Mouse (Mus musculus) kidney, embryonic 15.5 days (tissue): ENCODE data around the gene Tmod1. TPM values are rescaled to one million over a fixed set of nuclear protein-coding genes. Genes with fewer than 3 reads are reported as not detected.

ENCODE experiments used
- ATAC-seq: fragments of 200-750 bp; cut with Nextera tagmentation; replicated peaks from 2 replicates; pipeline ENCODE4 v1.8.0; 2017; ENCODE audit warnings: moderate TSS enrichment; ENCODE audit not compliant: low FRiP score
- H3K27ac ChIP-seq: fragments of 300-500 bp; sonication (generic); 2 replicates; pipeline ENCODE4 v1.5.1; 2015; ENCODE audit warnings: mild to moderate bottlenecking, inconsistent platforms
- H3K27me3 ChIP-seq: fragments of 300-500 bp; sonication (generic); 2 replicates; pipeline ENCODE4 v1.6.1; 2015; ENCODE audit warnings: inconsistent platforms
- H3K36me3 ChIP-seq: fragments of 300-500 bp; sonication (generic); 2 replicates; pipeline ENCODE4 v1.6.1; 2015; ENCODE audit warnings: inconsistent platforms
- H3K4me1 ChIP-seq: fragments of 300-500 bp; sonication (generic); 2 replicates; pipeline ENCODE4 v1.6.1; 2015; ENCODE audit warnings: inconsistent platforms
- H3K4me2 ChIP-seq: fragments of 300-500 bp; sonication (generic); 2 replicates; pipeline ENCODE4 v1.6.1; 2015; ENCODE audit warnings: moderate library complexity, mild to moderate bottlenecking, inconsistent platforms
- H3K4me3 ChIP-seq: fragments of 300-500 bp; sonication (generic); replicated peaks from 2 replicates; pipeline ENCODE4 v1.5.1; 2015; ENCODE audit warnings: mild to moderate bottlenecking, inconsistent platforms
- H3K9ac ChIP-seq: fragments of 300-500 bp; sonication (generic); 2 replicates; pipeline ENCODE4 v1.6.1; 2015; ENCODE audit warnings: mild to moderate bottlenecking, inconsistent platforms
- H3K9me3 ChIP-seq: fragments of 300-500 bp; sonication (generic); replicated peaks from 2 replicates; pipeline ENCODE4 v1.6.1; 2016; ENCODE audit warnings: inconsistent platforms
- WGBS: fragments of 180-500 bp; shearing (Covaris S2); methylation state at CpG from one replicate; pipeline ENCODE4 v1.1.7; 2015; ENCODE audit warnings: mixed read lengths; 5-methylcytosine and 5-hydroxymethylcytosine counted together
- polyA plus RNA-seq: library from polyadenylated mRNA; unstranded; fragments of >200 nt; fragmentation: Nextera tagmentation; extraction: Ambion mirVana; gene quantifications from 2 replicates; pipeline ENCODE4 v1.2.1, GENCODE M21; 2015

The Tmod1 gene
- polyA plus RNA-seq, 1 experiment from 2014 or later, result 8.2 TPM

DNA sequence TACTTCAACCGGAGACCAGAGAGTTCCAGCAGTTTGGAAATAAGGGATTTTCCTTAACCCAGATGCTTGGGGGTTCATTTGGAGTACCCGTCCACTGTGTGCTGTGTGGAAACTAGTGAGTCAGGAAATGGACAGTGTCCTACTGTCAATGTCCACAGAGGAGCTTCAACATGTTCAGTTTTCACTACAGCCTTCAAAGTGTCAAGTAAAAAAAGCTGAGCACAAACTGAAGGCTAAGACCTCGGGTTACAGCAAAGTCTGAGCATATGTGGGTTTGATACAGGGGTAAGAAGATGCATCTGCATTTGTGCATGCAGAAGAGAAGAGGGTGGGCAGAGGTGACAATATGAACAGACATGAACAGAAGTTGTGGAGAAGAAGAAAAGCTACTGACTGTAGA lies 82.0 kb downstream of the Tmod1 start:
- 79% methylated on average over 3 of the region's 3 CpGs for WGBS
- Histone ChIP-seq H3K4me3 (no peak overlapping the region), H3K27me3 (no peaks in the 10 kb centered on the region), H3K4me1 (no peaks in the 10 kb centered on the region), H3K27ac (no peak overlapping the region), H3K36me3 (peaks cover 97% of the 10 kb centered on the region), H3K9me3 (no peaks in the 10 kb centered on the region), H3K4me2 (no peak overlapping the region), H3K9ac (no peak overlapping the region)
- no peak for ATAC-seq

DNA sequence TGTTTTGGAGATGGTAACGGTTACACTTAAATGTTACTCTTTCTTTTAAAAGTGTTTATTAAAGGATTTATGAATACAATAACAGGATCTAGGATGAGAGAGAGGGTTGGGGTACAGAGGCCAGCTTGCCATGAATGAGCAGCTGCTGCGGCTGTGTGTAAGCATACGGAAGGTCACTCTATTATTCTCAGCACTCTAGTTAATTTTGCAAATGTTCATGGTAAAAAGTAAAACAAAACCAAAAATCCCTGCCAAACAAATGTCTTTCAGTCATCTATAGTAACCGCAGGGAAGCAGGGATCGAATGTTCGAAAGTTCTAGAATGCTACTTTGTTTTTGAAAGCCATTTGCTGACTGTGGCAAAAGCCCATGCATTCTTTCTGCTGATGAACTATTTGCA lies 84.6 kb downstream of the Tmod1 start:
- Histone ChIP-seq H3K27ac (no peak overlapping the region), H3K36me3 (peaks cover 91% of the 10 kb centered on the region), H3K9me3 (no peaks in the 10 kb centered on the region), H3K4me3 (no peak overlapping the region), H3K4me2 (no peak overlapping the region), H3K4me1 (peaks cover 9% of the 10 kb centered on the region), H3K9ac (no peak overlapping the region), H3K27me3 (no peaks in the 10 kb centered on the region)
- ATAC-seq, result no peak
- 92% methylated on average over 6 of the region's 6 CpGs for WGBS

DNA sequence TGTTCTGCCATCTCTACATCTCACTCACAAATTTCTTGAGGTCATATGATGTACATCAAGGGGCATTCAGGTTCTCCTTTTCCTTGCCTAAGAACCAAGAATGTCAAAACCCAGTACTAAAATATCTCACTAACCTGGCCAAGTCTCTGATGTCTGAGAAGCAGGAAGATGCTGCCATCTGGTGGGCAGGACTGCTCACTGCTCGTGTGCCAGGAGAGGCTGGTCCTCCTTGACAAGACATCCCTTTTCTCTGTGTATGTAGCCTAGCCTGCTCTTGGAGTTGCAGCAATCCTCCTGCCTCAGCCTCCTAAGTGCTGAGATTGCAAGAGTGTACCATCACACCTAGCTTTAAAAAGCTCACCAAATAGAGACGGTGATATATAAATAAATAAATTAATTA lies 87.8 kb downstream of the Tmod1 start:
- H3K4me1 ChIP-seq, result peaks cover 20% of the 10 kb centered on the region
- no peaks in the 10 kb centered on the region for H3K27me3 ChIP-seq
- H3K9ac ChIP-seq, result no peak overlapping the region
- H3K27ac ChIP-seq, result no peak overlapping the region
- no peak overlapping the region for H3K4me2 ChIP-seq
- H3K4me3 ChIP-seq, result no peak overlapping the region
- no peaks in the 10 kb centered on the region for H3K9me3 ChIP-seq
- no peak for ATAC-seq
- peaks cover 89% of the 10 kb centered on the region for H3K36me3 ChIP-seq
- WGBS, result 37% methylated on average over 2 of the region's 2 CpGs

DNA sequence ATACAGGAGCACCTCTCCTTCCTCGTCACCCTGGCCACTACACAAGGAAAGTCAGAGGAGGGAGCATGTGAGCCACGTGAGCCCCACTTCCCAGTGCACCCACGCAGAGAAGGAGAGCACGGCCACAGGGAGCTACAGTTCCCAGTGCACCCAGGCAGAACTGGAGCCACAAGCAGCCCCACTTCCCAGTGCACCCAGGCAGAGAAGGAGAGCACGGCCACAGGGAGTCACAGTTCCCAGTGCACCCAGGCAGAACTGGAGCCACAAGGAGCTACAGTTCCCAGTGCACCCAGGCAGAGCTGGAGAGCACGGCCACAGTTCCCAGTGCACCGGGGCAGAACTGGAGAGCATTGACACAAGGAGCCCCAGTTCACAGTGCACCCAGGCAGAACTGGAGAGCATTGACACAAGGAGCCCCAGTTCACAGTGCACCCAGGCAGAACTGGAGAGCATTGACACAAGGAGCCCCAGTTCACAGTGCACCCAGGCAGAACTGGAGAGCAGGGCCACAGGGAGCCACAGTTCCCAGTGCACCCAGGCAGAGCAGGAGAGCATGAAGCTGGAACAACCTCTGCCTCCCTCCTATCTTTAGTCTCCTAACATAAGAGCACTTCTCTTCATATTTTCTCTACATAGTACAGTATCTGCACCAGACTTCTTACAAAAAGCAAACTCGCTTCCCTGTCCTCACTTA lies 90.7 kb downstream of the Tmod1 start:
- Histone ChIP-seq H3K4me3 (no peak overlapping the region), H3K36me3 (peaks cover 90% of the 10 kb centered on the region), H3K9ac (no peak overlapping the region), H3K4me1 (peaks cover 20% of the 10 kb centered on the region), H3K9me3 (no peaks in the 10 kb centered on the region), H3K27ac (peak overlapping the region; percentile 88), H3K27me3 (no peaks in the 10 kb centered on the region), H3K4me2 (no peak overlapping the region)
- WGBS, result 52% methylated on average over 8 of the region's 8 CpGs
- ATAC-seq, result peak; percentile 96

DNA sequence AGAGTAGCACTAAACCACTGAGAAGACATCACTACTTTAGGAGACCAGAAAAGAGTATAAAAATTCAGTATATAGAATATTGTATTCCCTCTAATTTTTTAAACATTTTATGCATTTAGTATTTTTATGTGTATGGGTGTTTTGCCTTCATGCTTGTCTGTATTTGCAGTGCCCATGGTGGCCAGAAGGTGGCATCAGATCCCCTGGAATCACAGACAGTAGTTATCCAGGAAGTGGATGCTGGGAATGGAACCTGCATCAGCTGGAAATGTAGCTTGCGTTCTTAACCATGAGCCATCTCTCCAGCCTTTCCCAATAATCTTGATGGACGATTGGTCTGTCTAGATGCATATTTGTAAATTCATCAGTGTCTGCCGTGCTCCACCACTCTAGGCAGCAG lies 91.5 kb downstream of the Tmod1 start:
- no peak overlapping the region for H3K4me3 ChIP-seq
- no peak for ATAC-seq
- peak overlapping the region; percentile 88 for H3K27ac ChIP-seq
- no peaks in the 10 kb centered on the region for H3K27me3 ChIP-seq
- no peaks in the 10 kb centered on the region for H3K9me3 ChIP-seq
- H3K36me3 ChIP-seq, result peaks cover 90% of the 10 kb centered on the region
- no peak overlapping the region for H3K4me2 ChIP-seq
- 76% methylated on average over 3 of the region's 3 CpGs for WGBS
- H3K9ac ChIP-seq, result no peak overlapping the region
- peaks cover 20% of the 10 kb centered on the region for H3K4me1 ChIP-seq

DNA sequence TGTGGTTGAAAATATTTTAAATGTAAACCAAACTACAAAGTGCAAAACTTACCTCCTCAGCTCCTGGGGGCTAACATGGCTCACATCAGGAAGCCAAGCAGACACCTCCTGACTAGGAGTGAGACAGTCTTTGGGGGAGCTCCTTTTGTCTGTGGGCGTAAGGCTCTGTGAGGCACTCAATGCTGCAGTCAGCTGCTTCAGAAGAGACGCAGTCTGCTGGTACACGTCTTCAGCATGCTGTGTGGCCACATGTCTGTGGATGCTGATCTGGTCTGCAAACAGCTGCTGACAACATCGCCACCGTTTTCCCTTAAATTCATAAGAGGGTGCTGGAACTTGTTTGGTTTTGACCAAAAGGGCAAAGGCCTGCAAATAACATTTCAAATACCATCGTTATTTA lies 93.1 kb downstream of the Tmod1 start:
- no peaks in the 10 kb centered on the region for H3K27me3 ChIP-seq
- H3K4me2 ChIP-seq, result no peak overlapping the region
- H3K27ac ChIP-seq, result no peak overlapping the region
- peaks cover 86% of the 10 kb centered on the region for H3K36me3 ChIP-seq
- H3K4me3 ChIP-seq, result no peak overlapping the region
- WGBS, result 91% methylated on average over 6 of the region's 6 CpGs
- H3K4me1 ChIP-seq, result peaks cover 22% of the 10 kb centered on the region
- ATAC-seq, result no peak
- H3K9ac ChIP-seq, result no peak overlapping the region
- H3K9me3 ChIP-seq, result no peaks in the 10 kb centered on the region

DNA sequence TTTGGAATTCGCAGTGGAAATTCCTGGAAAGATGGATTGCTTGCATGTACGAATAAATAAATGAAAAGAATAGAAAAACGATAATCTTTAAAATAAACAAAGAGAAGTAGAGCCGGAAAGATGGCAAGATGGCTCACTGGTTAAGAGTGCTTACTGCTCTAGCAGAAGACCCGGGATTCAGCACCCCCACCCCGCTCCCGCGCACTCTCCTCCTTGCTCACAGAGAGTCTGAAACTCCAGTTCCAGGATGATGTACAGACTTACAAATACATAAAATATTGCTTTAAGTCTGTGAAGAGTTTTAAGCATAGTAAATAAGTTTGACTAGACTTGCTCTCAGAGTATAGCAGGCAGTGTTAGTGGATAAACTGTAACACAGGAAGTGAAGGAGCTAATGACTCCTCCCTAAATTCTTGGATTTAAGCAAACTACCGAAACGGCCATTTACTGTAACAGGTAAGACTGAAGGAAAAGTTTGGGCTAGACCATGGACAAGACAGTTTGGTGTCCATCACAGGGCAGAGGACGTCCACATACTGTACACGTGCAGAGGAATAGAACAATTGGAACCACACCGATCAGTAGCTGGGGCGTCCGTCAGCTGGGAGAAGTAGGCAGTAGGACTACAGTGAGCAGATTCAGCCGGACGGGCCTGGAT lies 99.0 kb downstream of the Tmod1 start:
- no peaks in the 10 kb centered on the region for H3K27me3 ChIP-seq
- peak overlapping the region; percentile 76 for H3K4me2 ChIP-seq
- peaks cover 35% of the 10 kb centered on the region for H3K36me3 ChIP-seq
- peak overlapping the region; percentile 83 for H3K9ac ChIP-seq
- peak; percentile 61 for ATAC-seq
- no peaks in the 10 kb centered on the region for H3K9me3 ChIP-seq
- H3K4me3 ChIP-seq, result peak overlapping the region; percentile 73
- peak overlapping the region; percentile 98 for H3K27ac ChIP-seq
- WGBS, result 7% methylated on average over 17 of the region's 17 CpGs
- H3K4me1 ChIP-seq, result peaks cover 20% of the 10 kb centered on the region

DNA sequence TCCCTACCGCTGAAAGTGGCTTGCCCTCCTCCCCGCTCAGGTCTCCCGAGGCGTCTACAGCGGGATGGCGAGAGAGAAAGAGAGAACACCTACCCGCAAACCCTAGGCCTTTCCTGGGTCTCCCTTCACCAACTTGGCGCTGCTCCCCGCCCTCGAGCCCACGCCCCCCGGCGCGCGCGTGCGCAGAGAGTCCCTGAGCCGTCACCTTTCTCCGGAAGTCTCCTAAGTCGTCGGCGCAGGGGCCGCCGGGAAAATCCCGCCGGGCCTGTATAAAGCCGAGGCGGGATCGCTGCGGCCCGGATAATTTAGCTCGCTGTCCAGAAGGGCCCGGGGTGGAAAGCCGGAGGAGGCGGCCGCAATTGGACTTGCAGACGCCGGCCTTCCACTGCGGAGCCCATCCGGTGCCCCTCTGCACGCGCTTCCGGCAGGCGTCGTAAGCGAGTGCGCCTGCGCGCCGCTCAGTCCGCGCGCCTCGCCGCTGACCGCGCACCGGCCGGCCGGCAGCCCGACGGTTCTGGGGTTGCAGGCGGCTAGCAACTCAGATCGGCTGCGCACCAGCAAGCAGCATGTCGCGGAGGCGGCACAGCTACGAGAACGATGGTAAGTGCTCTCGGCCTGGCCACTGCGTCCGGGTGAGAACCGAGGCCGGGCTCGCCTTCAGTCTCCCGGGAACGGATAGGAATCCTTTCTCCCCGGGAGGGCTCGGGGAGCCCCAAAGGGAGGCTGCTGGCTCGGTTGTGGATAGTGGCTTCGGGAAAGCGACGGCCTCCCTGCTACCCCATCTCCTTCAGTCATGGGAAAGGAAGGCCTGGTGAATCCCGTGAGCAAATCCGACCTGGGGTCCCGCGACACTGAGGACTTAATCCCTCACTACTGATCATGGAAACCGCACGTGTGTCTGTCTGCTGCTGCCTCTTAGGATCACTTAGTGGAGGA lies 99.8 kb downstream of the Tmod1 start, which contains the start of the genes Ncbp1 and Tstd2:
Gene Ncbp1 (plus strand): TSS at position 327 of the 936 bp plus-strand sequence.
Gene Tstd2 (minus strand): TSS at position 408 of the 936 bp plus-strand sequence.
- Histone ChIP-seq H3K4me3 (peak within 1 kb of the TSS; percentile 73), H3K9me3 (no peaks in the 10 kb centered on the region), H3K4me2 (peak within 1 kb of the TSS; percentile 76), H3K27me3 (no peaks in the 10 kb centered on the region), H3K36me3 (peaks cover 28% of the 10 kb centered on the region), H3K9ac (peak within 1 kb of the TSS; percentile 83), H3K27ac (peak within 1 kb of the TSS; percentile 98), H3K4me1 (peaks cover 20% of the 10 kb centered on the region)
- ATAC-seq, result peak; percentile 91
- under 1% methylated on average over 87 of the region's 90 CpGs for whole genome bisulfite sequencing

DNA sequence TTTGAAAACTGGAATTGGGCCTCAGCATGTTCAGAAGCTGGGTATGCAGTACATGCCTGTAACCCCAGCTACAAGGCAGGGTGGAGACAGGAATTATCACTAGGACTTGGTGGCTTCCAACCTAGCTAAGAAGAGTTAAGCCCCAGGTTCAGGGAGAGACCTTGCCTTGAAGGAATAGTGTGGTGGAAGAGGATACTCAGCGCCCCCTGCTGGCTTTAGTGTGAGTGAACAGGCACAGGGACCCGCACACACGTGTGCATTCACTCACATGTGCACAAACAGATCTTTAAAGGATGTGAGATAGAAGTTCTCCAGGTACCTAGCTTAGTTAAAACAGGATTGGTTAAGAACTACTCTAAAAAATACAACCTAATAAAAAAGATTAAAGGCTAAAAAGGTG lies 105.6 kb downstream of the Tmod1 start:
- H3K4me1 ChIP-seq, result peaks cover 9% of the 10 kb centered on the region
- H3K9me3 ChIP-seq, result no peaks in the 10 kb centered on the region
- ATAC-seq, result no peak
- no peaks in the 10 kb centered on the region for H3K27me3 ChIP-seq
- H3K36me3 ChIP-seq, result peaks cover 42% of the 10 kb centered on the region
- H3K4me3 ChIP-seq, result no peak overlapping the region
- no peak overlapping the region for H3K27ac ChIP-seq
- 77% methylated on average over 3 of the region's 3 CpGs for WGBS
- no peak overlapping the region for H3K9ac ChIP-seq
- no peak overlapping the region for H3K4me2 ChIP-seq

DNA sequence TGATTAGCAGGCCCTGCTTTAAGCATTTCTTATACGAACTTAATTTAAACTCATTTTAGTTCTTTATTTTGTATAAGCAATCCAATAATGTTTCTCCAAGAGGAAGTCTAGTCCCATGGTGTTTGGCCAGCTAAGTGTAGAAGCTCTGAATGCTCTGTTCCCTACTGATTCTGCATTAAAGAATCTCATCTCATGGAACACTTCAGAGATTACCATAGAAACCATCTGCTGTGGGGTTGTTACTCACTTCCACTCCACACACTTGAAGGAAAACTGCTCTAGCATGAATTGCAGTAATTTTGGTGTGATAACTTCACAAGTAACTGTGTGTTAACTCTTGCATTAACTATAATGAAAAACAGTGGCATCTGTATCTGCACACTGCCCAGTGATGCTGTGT lies 108.1 kb downstream of the Tmod1 start:
- Histone ChIP-seq H3K36me3 (peaks cover 66% of the 10 kb centered on the region), H3K4me3 (no peak overlapping the region), H3K4me1 (no peaks in the 10 kb centered on the region), H3K9ac (no peak overlapping the region), H3K4me2 (no peak overlapping the region), H3K27me3 (no peaks in the 10 kb centered on the region), H3K27ac (no peak overlapping the region), H3K9me3 (no peaks in the 10 kb centered on the region)
- ATAC-seq, result no peak
- 87% methylated on average over 1 of the region's 1 CpGs for WGBS

DNA sequence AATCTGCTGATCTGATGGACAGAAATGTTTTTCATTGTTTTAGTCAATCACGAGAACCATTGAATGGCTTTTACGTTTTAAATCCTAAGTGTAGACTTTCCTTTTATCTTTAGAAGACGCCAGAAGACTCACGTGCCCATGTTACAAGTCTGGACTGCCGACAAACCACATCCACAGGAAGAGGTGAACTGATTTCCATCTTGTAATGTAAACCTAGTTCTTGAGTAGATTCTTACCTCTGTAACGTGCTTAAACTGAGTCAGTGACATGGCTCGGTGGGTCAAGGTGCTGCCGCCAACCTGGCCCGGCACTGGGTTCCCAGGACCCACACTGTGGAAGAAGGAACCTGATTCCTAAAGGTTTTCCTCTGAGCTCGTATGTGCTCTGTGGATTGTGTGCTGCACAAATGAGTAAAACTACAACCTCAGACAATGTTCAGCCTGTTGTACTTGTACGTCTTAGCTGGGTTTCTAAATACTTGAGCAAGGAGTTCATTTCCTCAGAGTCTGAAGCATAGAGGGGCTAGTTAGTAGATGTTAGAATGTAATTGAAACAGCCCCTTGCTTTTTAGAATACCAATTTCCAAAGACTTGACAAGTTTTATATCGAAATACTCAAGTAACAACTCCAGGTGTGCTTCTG lies 113.3 kb downstream of the Tmod1 start:
- Histone ChIP-seq H3K4me3 (no peak overlapping the region), H3K4me1 (no peaks in the 10 kb centered on the region), H3K4me2 (no peak overlapping the region), H3K9ac (no peak overlapping the region), H3K9me3 (no peaks in the 10 kb centered on the region), H3K36me3 (peaks cover 95% of the 10 kb centered on the region), H3K27me3 (no peaks in the 10 kb centered on the region), H3K27ac (no peak overlapping the region)
- 93% methylated on average over 12 of the region's 12 CpGs for WGBS
- ATAC-seq, result no peak
